Mouse (Mus musculus) myocyte (in vitro differentiated cells): Measurements from ENCODE around the gene Kitl.

ENCODE experiments used
- E2F4 ChIP-seq: IDR thresholded peaks from one replicate; pipeline ENCODE4 v1.6.1; 2011; ENCODE audit warnings: mild to moderate bottlenecking, control low read depth, moderate library complexity; ENCODE audit not compliant: insufficient read depth
- MAX ChIP-seq: IDR thresholded peaks from one replicate; pipeline ENCODE4 v1.6.1; 2011; ENCODE audit warnings: low read depth, mild to moderate bottlenecking, control low read depth
- TCF12 ChIP-seq: IDR thresholded peaks from one replicate; pipeline ENCODE4 v1.6.1; 2011; ENCODE audit warnings: mild to moderate bottlenecking, control low read depth; ENCODE audit not compliant: poor library complexity, insufficient read depth, severe bottlenecking
- TCF3 ChIP-seq: IDR thresholded peaks from one replicate; pipeline ENCODE4 v1.6.1; 2011; ENCODE audit warnings: low read depth, control low read depth; ENCODE audit not compliant: insufficient read length

- TF ChIP-seq MAX (no peak), TCF3 (no peak), TCF12 (no peak), E2F4 (no peak)
Measured at GRCm38 (mm10) chr10:100073092-100073491, 57.7 kb downstream of the Kitl start.
